Mouse (Mus musculus) naive thymus-derived CD4-positive, alpha-beta T cell, adult 2 months (primary cell): Measurements from ENCODE around the gene Nrip1.

Experiments used
- DNase-seq: peaks from one replicate; pipeline ENCODE4 v3.0.0-alpha.2; 2011; ENCODE audit warnings: low read depth

Gene Nrip1

DNA sequence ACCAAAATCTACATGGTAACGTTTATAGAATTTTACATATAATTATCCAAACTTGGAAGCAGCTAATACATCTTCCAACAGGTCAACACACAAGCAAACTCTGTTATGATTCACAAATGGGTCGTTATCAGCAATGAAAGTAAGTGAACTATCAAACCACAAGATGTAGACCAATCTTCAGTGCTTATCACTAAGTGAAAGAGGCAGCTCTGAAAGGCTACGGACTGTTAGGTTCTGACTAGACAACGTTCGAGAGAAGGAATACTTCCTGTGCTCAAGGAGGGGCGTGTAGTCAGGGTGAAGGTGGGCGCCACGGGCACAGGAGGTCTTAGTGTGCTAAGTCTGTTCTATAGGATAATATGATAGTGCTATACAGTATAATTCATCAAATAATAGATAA is 93.3 kb downstream of the Nrip1 start:
- no peak for DNase-seq

GRCm38 (mm10) chr16:76276271-76276670 is 97.4 kb downstream of the Nrip1 start:
- no peak for DNase-seq

DNA sequence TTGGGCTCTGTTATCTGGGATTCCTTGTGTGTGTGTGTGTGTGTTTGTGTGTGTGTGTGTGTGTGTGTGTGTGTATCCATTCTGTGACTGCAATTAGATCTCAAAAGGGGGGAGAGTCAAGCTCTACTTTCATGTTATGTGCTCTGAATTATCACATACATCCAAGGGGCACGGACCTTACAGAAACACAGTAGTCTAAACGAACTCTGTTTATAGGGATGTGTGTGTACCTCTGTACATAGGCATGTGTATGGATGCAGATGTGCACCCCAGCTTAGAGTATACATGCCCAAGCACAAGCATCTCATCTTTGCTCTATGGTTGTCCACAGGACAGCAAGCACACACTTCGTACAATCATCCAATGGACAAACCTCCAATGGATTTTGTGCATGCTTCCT is 98.0 kb downstream of the Nrip1 start:
- DNase-seq = no peak

GRCm38 (mm10) chr16:76275166-76275565 is 98.5 kb downstream of the Nrip1 start:
- DNase-seq = no peak

DNA sequence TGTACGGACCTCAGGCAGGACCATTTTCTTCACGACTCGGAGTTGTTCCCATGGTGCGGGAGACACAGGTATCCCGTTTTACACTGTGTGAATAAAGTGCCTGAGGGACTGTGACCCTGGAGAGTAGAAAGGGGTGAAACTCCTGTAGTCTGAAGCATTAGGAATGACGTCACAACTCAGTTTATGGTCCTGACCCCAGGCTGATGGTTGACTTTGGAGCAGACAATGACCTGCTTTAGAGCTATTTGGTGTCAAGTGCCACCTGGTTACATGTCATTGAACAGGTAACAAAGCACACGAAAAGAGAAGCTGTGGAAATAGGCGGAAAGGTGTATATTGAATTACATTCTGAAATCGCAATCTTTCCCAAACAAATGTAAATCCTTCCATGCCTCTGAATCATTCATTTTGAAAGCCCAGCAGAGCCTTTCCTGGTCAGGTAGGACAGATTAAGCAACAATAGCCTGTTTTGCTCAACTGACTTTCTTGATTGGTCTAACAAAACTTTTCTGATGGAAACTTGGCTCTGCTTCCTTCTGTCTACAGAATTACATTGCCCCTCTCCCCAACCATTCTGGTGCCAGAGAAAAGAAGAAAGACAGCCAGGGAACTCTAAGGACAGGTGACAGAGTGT is 106.9 kb downstream of the Nrip1 start:
- DNase-seq = no peak

GRCm38 (mm10) chr16:76265874-76266273 is 107.8 kb downstream of the Nrip1 start:
- DNase-seq = no peak

GRCm38 (mm10) chr16:76265301-76265700 is 108.3 kb downstream of the Nrip1 start:
- DNase-seq = no peak

GRCm38 (mm10) chr16:76263393-76263792 is 110.2 kb downstream of the Nrip1 start:
- no peak for DNase-seq

- DNase-seq = no peak
These were observed 113.3 kb downstream of the Nrip1 start for GRCm38 (mm10) chr16:76260296-76260695.

- DNase-seq = no peak
These were observed 121.8 kb downstream of the Nrip1 start for GRCm38 (mm10) chr16:76251826-76252225.

DNA sequence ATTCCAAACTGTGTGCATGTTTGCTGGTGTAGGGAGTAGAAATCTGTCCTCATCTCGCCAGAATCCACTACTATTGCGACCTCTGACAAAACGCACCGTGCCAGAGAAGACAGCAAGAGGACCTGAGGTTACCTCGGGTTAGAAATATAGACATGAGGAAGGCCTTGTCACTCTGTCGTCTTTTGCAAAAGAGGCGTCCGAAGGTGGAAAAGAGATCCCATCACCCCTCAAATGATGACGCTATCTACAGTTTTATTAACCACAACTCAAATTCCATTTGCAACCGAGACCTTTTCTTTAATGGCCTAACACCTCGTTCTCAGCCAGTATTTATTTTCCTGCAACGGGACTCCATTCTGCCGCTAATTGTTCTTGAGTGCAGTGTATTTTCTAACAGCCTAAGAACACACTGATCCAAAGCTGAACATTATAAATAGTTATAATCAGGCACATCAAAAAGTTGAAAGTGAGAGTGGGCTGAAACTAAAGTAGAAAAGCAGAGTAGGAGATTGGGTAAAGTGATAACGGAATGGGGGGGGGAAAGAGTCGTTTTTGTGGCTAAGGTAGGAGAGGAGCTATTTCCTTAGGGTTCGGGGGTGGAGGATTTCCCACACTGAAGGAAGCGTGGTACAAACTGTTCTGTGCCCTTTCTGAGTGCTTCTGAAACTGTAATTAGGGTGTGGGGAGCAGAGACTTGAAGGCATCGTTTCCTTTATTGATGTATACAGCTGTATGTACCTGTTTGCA is 124.1 kb downstream of the Nrip1 start:
- peak; percentile 57 for DNase-seq

DNA sequence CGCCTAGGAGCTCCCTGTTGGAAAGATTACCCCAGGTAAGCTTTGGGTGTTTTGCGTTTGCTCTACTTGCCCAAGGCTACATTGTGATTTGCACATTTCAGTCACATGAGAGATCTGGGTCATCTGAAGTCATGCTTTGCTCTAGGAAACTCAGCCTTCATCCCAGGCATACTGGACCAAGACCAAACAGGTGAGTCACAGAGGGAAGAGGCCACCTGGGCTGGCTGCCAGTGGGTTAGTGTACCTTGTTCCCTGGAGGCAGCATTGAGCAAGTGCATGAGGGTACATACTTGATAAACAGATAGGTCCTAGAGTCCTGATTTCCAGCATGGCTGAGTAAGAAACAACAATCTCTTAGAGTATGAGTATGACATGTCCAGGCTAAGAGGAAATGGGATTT is 130.8 kb downstream of the Nrip1 start:
- no peak for DNase-seq

DNA sequence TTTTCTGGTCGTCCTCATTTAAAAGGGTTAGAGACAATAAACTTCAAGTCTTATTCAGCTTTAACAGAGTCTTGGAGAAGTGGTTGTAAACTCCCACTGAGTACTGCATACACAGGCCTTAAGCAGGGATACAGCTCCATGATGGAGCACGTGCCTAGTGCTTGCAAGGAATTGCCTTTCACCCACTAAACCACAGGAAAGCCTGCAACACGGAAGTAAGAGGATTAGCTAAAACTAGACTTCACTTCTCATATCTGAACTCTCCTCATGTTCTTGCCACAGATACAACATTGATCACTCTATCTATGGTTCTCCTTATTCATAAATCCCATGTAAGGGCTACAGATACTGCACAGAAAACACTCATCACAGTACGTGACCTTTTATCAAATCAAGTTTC is 132.4 kb downstream of the Nrip1 start:
- DNase-seq = no peak

DNA sequence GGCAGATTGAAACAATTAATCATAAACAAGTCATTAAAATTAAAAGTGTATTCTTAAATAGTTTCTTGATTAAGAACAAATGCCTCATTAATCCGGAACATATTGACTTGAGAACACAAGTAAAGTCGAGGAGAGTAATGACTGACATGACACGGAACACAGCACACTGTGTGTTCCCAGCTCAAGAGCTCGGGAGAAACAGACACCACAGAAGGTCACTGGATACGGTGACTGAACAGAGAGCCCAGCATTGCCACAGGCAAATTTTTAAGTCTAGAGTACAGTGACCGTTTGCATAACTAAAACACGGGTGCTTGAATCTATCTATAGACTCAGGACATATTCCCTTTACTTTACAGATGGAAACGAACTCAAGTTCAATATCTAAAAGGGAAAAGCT is 134.3 kb downstream of the Nrip1 start:
- DNase-seq = no peak

GRCm38 (mm10) chr16:76238784-76239183 is 134.8 kb downstream of the Nrip1 start:
- DNase-seq = no peak
